Mouse (Mus musculus): ENCODE results near the gene Akt1s1. TPM values are rescaled to one million over a fixed set of nuclear protein-coding genes. Genes with fewer than 3 reads are reported as not detected.

The Akt1s1 gene
- total RNA-seq, 2 experiments from 2014 or later = 76.7 to 84.3 TPM

DNA sequence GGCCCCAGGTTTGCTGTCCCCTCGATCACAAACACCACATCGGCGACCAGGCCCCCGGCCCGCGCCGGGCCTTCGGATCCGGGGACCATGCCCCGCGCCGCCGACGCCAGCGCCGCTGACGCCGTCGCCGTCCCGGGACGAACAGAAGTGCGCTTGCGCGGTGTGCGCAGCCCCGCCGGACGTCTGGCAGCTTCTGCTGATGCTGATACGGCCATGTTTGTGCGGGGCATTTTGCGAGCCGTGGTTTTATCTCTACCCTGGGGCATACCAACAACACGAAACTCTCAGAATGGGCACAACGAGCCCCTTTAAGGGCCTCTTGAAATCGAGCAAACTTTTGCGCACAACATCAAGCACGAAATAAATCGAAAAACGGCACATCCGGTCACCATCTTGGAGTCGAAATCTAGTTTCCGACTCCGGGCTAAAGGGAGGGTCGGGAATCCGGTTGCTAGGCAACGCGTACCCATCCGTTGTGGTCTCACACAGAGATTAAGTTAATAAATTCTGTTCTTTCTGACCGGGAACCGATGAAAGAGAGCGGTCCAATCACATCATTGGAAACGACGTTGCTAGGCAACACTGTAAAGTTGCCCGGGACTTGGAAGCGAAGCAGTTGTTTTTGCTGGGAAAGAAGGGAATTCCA lies 43.6 kb downstream of the Akt1s1 start, which contains the start of gene Med25:
Gene Med25, minus strand, starts transcription at position 437 of the 646 bp plus-strand sequence.
- peak; percentile 89 to 97 for DNase-seq (ENCODE audit: low spot score in 2 of 2)
- TF ChIP-seq CTCF (conservative IDR thresholded peaks at IDR 0.05) = no peak
- H3K27ac ChIP-seq = peak within 1 kb of the TSS; percentile 99
- peak within 1 kb of the TSS; percentile 95 for H3K4me3 ChIP-seq

GRCm38 (mm10) chr7:44893197-44893596 lies 44.4 kb downstream of the Akt1s1 start:
- no peak for TF ChIP-seq CTCF (conservative IDR thresholded peaks at IDR 0.05)
- Histone ChIP-seq H3K27ac (peak overlapping the region; percentile 99), H3K4me3 (peak overlapping the region; percentile 95)
- no peak for DNase-seq (ENCODE audit: low spot score in 2 of 2)

GRCm38 (mm10) chr7:44894175-44894574 lies 45.4 kb downstream of the Akt1s1 start:
- DNase-seq (ENCODE audit: low spot score in 2 of 2) = no peak
- H3K27ac ChIP-seq = peak overlapping the region; percentile 99
- H3K4me3 ChIP-seq = no peak overlapping the region
- no peak for TF ChIP-seq CTCF (conservative IDR thresholded peaks at IDR 0.05)

DNA sequence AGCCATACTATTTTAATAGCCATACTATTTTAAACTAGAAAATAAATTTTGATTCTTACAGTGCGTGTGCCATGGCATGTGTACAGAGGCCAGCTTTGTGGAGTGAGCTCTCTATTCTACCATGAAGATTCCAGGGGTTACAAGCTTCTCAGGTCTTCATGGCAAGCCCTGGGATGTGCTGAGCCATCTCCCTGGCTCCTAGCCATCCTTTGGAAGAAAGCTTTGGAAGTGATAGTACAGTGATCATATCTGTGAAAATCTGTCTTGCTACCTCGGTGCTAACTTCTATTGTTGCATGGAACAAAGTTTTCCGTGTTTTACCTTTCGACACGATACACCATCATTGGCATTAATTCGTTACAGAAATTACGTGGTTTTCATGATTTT lies 46.4 kb downstream of the Akt1s1 start:
- Histone ChIP-seq H3K27ac (peak overlapping the region; percentile 99), H3K4me3 (peak overlapping the region; percentile 84)
- no peak for TF ChIP-seq CTCF (conservative IDR thresholded peaks at IDR 0.05)
- DNase-seq (ENCODE audit: low spot score in 2 of 2) = no peak

DNA sequence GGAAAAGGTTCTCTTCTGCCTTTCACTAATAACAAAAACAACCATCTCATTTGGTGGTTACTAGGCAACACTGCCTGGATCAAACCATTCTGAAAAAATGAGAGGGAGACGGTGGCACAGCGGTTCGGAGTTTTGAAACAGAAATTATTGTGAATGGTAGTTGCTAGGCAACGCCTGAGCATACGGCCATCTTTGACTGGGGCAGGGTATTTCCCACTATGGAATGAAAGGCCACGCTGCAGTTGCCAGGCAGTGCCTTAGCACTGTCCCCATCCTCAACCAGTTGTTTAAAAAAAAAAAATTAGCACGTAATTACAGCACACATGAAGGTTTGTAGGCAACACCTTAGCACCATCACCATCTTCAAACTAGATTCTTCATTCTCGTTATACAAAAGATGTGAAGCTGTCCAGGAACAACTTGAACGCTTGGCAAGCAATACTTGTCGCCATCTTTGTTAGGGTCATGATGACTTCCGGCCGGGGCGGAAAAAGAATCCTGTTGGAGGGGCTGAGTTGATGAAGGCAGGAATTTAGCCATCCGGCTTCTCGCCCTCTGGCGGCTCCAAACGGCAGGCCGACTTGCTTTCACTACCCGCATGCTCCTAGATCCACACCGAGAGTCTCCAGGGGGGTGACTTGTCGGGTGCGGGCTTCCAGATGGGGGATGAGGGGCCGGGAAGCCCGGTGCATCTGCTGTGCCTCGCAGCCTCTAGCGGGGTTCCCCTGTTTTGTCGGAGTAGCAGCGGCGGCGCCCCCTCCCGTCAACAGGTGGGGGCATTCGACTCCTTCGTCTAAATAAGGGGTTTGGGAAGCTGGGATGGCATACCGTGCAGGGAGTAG lies 47.0 kb downstream of the Akt1s1 start, which contains the start of gene Fuz:
Gene Fuz, plus strand, starts transcription at position 487 of the 842 bp plus-strand sequence.
- TF ChIP-seq CTCF (conservative IDR thresholded peaks at IDR 0.05) = peak; percentile 84
- peak; percentile 92 to 95 for DNase-seq (ENCODE audit: low spot score in 2 of 2)

DNA sequence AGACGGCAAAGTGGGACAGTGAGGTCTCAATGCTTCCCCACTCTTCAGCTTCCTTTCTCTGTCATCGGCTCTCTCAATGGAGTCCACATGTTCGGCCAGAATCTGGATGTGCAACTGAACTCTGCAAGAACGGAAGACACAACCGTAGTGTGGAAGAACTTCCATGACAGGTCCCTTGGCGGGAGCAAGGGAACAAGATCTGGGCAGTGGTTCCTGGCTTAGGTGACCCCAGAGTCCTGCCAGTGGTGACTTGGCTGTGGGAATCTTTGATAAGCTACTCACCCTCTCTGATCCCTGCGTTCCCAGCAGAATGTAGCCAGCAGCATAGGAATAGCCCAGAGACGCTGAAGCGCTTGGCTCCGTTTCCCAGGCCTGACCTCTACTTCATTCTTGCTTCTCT lies 47.7 kb downstream of the Akt1s1 start:
- no peak for TF ChIP-seq CTCF (conservative IDR thresholded peaks at IDR 0.05)
- Histone ChIP-seq H3K27ac (peak overlapping the region; percentile 99), H3K4me3 (peak overlapping the region; percentile 84)
- DNase-seq (ENCODE audit: low spot score in 2 of 2) = no peak

More for the DNA sequence above, 47.0 kb downstream of the Akt1s1 start, which contains the start of gene Fuz:
- peak within 1 kb of the TSS; percentile 84 for H3K4me3 ChIP-seq
- H3K27ac ChIP-seq = peak within 1 kb of the TSS; percentile 99

GRCm38 (mm10) chr7:44898607-44899006 lies 49.8 kb downstream of the Akt1s1 start:
- DNase-seq (ENCODE audit: low spot score in 2 of 2) = no peak
- TF ChIP-seq CTCF (conservative IDR thresholded peaks at IDR 0.05) = peak; percentile 58

GRCm38 (mm10) chr7:44900632-44901031 lies 51.8 kb downstream of the Akt1s1 start:
- Histone ChIP-seq H3K27ac (peak overlapping the region; percentile 63), H3K4me3 (no peak overlapping the region; the same call in 1 of the 2 replicates)
- DNase-seq (ENCODE audit: low spot score in 2 of 2) = no peak
- TF ChIP-seq CTCF (conservative IDR thresholded peaks at IDR 0.05) = no peak

More at GRCm38 (mm10) chr7:44898607-44899006, 49.8 kb downstream of the Akt1s1 start:
- Histone ChIP-seq H3K4me3 (no peak overlapping the region), H3K27ac (peak overlapping the region; percentile 63; the same call in 1 of the 2 replicates)

GRCm38 (mm10) chr7:44901230-44901722 lies 52.5 kb downstream of the Akt1s1 start:
- H3K4me3 ChIP-seq = no peak overlapping the region
- peak in 1 of 2 experiments; percentile 18 for DNase-seq (ENCODE audit: low spot score in 2 of 2)
- H3K27ac ChIP-seq = peak overlapping the region; percentile 63; the same call in 1 of the 2 replicates
- TF ChIP-seq CTCF (conservative IDR thresholded peaks at IDR 0.05) = peak; percentile 62

Small RNA genes within 50 kb of the gene (microRNA-seq; reads per million reads assigned to microRNA genes)
- 0 reads per million in 2 experiments for gene Mir707

Other genes starting within 250 kb of the Akt1s1 start
- 10 to 100 TPM; 30.4 TPM for gene Myh14, start 178.1 kb upstream of the Akt1s1 start, total RNA-seq (2021)
- not detected for gene Izumo2, start 140.2 kb upstream of the Akt1s1 start, total RNA-seq (2021)
- gene Vrk3, start 100.6 kb upstream of the Akt1s1 start, total RNA-seq (2021) = 10 to 100 TPM; 31.7 to 35.4 TPM
- under 1 TPM; 0.25 to 0.44 TPM for gene Zfp473, start 97.9 kb upstream of the Akt1s1 start, total RNA-seq (2021)
- 10 to 100 TPM; 29.7 to 33.2 TPM for gene Nup62, start 32.9 kb upstream of the Akt1s1 start, total RNA-seq (2021)
- 1 to 10 TPM; 2.6 to 3.3 TPM for gene Il4i1, start 32.6 kb upstream of the Akt1s1 start, total RNA-seq (2021)
- 10 to 100 TPM; 27.0 to 30.0 TPM for gene Atf5, start 32.3 kb upstream of the Akt1s1 start, total RNA-seq (2021)
- gene Tbc1d17, start 88 bp downstream of the Akt1s1 start, total RNA-seq (2021) = 10 to 100 TPM; 69.0 to 81.3 TPM
- gene Pnkp, start 8.1 kb downstream of the Akt1s1 start, total RNA-seq (2021) = 10 to 100 TPM; 33.1 to 36.3 TPM
- 100 to 1,000 TPM; 321 to 335 TPM for gene Ptov1, start 20.8 kb downstream of the Akt1s1 start, total RNA-seq (2021)
- gene Med25, start 43.7 kb downstream of the Akt1s1 start, total RNA-seq (2021) = 100 to 1,000 TPM; 103 to 107 TPM
- gene Fuz, start 47.1 kb downstream of the Akt1s1 start, total RNA-seq (2021) = 10 to 100 TPM; 21.6 to 24.8 TPM
- gene Ap2a1, start 80.5 kb downstream of the Akt1s1 start, total RNA-seq (2021) = 100 to 1,000 TPM; 298 to 305 TPM
- 1 to 10 TPM; 1.3 to 2.0 TPM for gene Tsks, start 94.2 kb downstream of the Akt1s1 start, total RNA-seq (2021)
- gene Cpt1c, start 125.9 kb downstream of the Akt1s1 start, total RNA-seq (2021) = 100 to 1,000 TPM; 138 to 140 TPM
- gene Prmt1, start 137.6 kb downstream of the Akt1s1 start, total RNA-seq (2021) = 100 to 1,000 TPM; 165 to 171 TPM
- gene Irf3, start 148.7 kb downstream of the Akt1s1 start, total RNA-seq (2021) = 10 to 100 TPM; 38.4 to 42.7 TPM
- 1 to 10 TPM; 2.5 to 3.7 TPM for gene Bcl2l12, start 149.7 kb downstream of the Akt1s1 start, total RNA-seq (2021)
- gene Scaf1, start 167.4 kb downstream of the Akt1s1 start, total RNA-seq (2021) = 100 to 1,000 TPM; 166 to 168 TPM
- 10 to 100 TPM; 12.4 to 13.1 TPM for gene Rras, start 169.0 kb downstream of the Akt1s1 start, total RNA-seq (2021)
- 10 to 100 TPM; 77.6 to 81.4 TPM for gene Prr12, start 203.9 kb downstream of the Akt1s1 start, total RNA-seq (2021)
- gene Nosip, start 213.4 kb downstream of the Akt1s1 start, total RNA-seq (2021) = 10 to 100 TPM; 54.2 to 57.7 TPM
- gene Prrg2, start 213.7 kb downstream of the Akt1s1 start, total RNA-seq (2021) = 1 to 10 TPM; 5.7 to 8.4 TPM
- 10 to 100 TPM in 1 of 2 experiments, 1 to 10 TPM in 1; 7.5 to 11.7 TPM for gene Rcn3, start 243.2 kb downstream of the Akt1s1 start, total RNA-seq (2021)

All from layer of hippocampus, adult 2 months (tissue).